Mouse (Mus musculus) testis, adult 2 months (tissue): ENCODE measurements around the gene Ppef2. TPM values are rescaled to one million over a fixed set of nuclear protein-coding genes. Genes with fewer than 3 reads are reported as not detected.

Experiments
- H3K27ac ChIP-seq: fragments of 200-500 bp; 2 replicates; pipeline ENCODE4 v1.5.1; 2012; ENCODE audit warnings: low read depth, low read length; ENCODE audit not compliant: control insufficient read depth, insufficient read depth
- H3K27me3 ChIP-seq: fragments of 200-500 bp; 2 replicates; pipeline ENCODE4 v1.6.1; 2012; ENCODE audit warnings: mild to moderate bottlenecking, low read length, moderate library complexity; ENCODE audit not compliant: control insufficient read depth, insufficient read depth
- H3K36me3 ChIP-seq: fragments of 200-500 bp; 2 replicates; pipeline ENCODE4 v1.6.1; 2012; ENCODE audit warnings: mild to moderate bottlenecking, low read length; ENCODE audit not compliant: control insufficient read depth, insufficient read depth
- H3K4me1 ChIP-seq: fragments of 200-500 bp; 2 replicates; pipeline ENCODE4 v1.6.1; 2012; ENCODE audit warnings: low read length; ENCODE audit not compliant: control insufficient read depth, insufficient read depth
- H3K4me3 ChIP-seq: fragments of 200-500 bp; 2 replicates; pipeline ENCODE4 v1.5.1; 2012; ENCODE audit warnings: low read depth, mild to moderate bottlenecking, low read length, moderate library complexity, mixed read lengths; ENCODE audit not compliant: control insufficient read depth
- CTCF ChIP-seq: fragments of 200-500 bp; IDR thresholded peaks from 2 replicates; pipeline ENCODE4 v1.5.1; 2012; ENCODE audit warnings: low read depth, mild to moderate bottlenecking, inconsistent platforms, low read length, moderate library complexity; ENCODE audit not compliant: control insufficient read depth, insufficient read depth, insufficient replicate concordance
- POLR2A ChIP-seq: fragments of 200-500 bp; IDR thresholded peaks from 2 replicates; pipeline ENCODE4 v1.6.1; 2012; ENCODE audit warnings: low read depth, mild to moderate bottlenecking, inconsistent platforms, low read length, moderate library complexity; ENCODE audit not compliant: control insufficient read depth
- polyA plus RNA-seq: library from polyadenylated mRNA; depleted of rRNA; stranded (reverse); fragments of >200 nt; gene quantifications from 2 replicates; pipeline ENCODE4 v1.2.3, GENCODE M21; 2012

The Ppef2 gene
- polyA plus RNA-seq, 1 experiment, result 0.86 TPM

DNA sequence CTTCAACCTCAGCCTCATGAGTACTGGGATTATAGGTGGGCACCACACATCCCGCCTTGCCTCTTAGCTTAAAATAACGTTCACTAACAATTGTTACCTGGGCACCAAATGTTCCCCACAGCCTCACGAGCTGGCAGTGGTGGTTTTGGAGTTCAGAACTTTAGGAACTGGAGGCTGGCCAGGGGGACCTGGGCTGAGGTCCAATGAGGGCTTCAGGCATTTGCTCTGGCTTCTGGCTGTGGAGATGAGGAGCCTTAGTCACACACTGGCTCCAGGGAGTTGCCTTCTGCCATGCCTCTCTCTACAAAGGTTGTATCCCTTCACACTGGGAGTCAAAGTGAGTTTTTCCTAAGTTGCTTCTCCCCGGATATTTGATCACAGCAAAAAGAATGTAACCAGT, 26.5 kb upstream of the Ppef2 start:
- Histone ChIP-seq H3K4me1 (peaks cover 4% of the 10 kb centered on the region), H3K27ac (no peak overlapping the region), H3K4me3 (no peak overlapping the region), H3K27me3 (no peaks in the 10 kb centered on the region), H3K36me3 (peaks cover 1% of the 10 kb centered on the region)
- TF ChIP-seq CTCF, result no peak
- no peak for TF ChIP-seq POLR2A

DNA sequence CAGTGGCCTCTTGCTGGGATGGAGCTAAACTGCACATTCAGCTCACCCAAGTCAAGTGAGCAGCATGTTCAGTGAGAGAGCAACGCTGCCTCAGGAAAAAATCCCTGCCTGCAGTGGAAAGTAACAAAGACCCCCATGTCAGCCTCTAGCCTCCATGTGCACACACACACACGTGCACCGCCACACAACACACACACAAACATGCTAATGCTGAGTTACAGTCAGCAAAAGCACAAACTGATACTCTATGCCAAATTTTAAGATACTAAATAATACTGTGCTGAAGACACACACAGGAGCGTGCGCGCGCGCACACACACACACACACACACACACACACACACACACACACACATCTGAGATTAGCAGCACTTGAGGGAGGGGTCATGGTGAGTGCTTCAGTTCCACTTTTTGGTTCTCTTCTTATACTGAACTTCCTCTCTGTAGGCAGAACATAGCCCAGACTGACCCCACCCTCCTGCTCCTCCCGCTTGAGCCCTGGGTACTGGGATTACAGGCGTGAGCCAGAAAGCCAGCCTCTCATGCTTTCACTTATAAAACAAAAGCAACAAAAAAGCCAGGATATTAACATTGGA, 23.0 kb upstream of the Ppef2 start:
- no peak overlapping the region for H3K4me3 ChIP-seq
- H3K27me3 ChIP-seq, result no peaks in the 10 kb centered on the region
- TF ChIP-seq CTCF (no peak), POLR2A (no peak)
- no peaks in the 10 kb centered on the region for H3K36me3 ChIP-seq
- peaks cover 10% of the 10 kb centered on the region for H3K4me1 ChIP-seq
- H3K27ac ChIP-seq, result no peak overlapping the region

DNA sequence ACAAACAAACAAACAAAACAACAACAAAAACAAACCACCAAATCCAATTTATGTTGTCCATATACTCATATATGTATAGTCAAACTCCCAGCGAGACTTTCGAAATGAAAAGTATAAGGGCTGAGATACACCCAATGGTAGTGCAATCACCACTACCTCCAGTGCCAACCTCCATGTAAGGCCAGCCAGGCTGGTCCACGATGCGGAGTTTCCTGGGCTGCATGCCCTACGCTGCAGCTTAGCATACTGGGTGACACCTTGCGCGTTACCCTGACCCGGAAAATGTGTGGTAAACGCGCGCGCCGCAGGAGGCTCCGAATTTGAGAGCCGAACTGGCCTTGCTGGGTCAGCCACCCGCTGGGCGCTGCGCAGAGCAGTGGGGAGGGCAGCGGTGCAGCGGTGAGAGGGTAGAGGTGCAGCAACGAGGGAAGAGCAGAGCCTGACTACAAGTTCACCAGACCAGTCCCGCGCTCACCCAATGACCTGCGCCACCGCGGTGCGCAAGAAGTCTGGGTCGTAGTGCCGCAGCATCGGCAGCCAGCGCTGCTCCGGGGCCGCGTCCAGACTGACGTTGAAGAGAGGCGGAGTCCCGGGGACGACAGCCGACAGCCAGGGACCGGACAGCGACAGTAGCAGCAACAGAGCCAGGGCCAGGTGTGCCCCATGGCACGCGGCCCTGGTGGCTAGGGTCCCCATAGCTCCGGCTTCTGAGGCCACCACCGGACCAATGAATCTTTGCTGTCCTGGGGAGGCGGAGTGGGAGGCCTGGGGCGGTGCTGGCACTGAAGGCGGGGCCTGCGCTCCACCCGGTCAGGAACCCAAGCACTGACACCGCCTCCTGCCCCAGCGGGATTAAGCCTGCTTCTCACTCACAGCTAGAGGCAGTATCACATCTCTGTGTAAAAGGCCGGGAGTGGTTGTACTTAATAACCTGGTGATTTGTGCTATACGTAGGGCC, 21.6 kb upstream of the Ppef2 start, which contains the start of gene Naaa:
TSS of gene Naaa (minus strand) at position 734 of the 958 bp plus-strand sequence.
- Histone ChIP-seq H3K4me3 (peak within 1 kb of the TSS; percentile 79), H3K27ac (no peak within 1 kb of the TSS), H3K4me1 (peaks cover 10% of the 10 kb centered on the region), H3K27me3 (no peaks in the 10 kb centered on the region), H3K36me3 (no peaks in the 10 kb centered on the region)
- TF ChIP-seq CTCF, result peak; percentile 2; the same call in 1 of the 2 replicates
- TF ChIP-seq POLR2A, result no peak

DNA sequence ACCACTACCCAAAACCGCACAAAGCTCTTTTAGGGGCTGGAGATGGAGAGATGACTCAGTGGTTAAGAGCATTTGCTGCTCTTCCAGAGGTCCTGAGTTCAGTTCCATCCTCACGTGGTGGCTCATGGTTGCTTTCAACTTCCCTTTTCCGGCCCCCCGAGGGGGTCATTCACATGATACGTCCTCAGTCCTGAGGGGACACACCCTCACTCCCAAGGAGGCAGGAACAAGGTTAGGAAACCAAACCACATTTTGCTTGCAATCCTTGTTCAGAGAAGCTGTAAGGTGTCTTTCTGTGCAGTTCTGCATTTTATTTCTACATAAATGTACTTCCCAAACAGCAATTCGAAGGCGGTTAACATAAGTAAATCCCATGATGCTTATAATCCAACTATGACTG, 14.4 kb upstream of the Ppef2 start:
- Histone ChIP-seq H3K36me3 (no peaks in the 10 kb centered on the region), H3K4me1 (no peaks in the 10 kb centered on the region), H3K27ac (no peak overlapping the region), H3K27me3 (no peaks in the 10 kb centered on the region), H3K4me3 (no peak overlapping the region)
- TF ChIP-seq CTCF (no peak), POLR2A (no peak)

DNA sequence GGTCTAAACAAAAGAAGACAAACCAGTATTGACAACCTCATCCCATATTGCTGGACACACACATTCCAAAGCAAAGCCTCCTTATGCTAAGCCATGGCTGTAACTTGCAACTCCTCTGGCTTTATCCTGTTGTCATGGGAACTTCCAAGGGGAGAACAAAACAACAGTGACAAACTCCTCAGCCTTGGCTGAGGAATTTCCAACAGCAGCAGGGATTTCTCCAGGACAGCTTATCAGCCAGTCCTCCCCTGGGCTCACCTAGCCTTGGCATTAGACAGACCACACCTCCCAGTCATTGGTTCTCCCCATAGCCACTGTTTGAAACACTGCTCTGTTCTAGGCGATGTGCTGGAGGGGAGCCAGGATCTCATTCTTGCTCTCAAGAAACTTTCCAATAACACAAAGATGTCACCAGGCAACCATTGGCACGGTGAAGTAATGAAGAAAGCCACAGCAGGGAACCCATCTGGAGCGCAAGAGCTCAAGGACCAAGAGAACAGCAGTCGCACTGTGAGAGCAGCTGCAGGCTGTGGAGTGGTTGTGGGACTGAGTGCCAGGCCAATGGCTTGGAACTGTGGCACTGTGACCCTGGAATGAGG, 7.8 kb upstream of the Ppef2 start:
- Histone ChIP-seq H3K27ac (no peak overlapping the region), H3K4me3 (no peak overlapping the region), H3K36me3 (no peaks in the 10 kb centered on the region), H3K27me3 (no peaks in the 10 kb centered on the region), H3K4me1 (no peaks in the 10 kb centered on the region)
- no peak for TF ChIP-seq POLR2A
- TF ChIP-seq CTCF, result no peak

DNA sequence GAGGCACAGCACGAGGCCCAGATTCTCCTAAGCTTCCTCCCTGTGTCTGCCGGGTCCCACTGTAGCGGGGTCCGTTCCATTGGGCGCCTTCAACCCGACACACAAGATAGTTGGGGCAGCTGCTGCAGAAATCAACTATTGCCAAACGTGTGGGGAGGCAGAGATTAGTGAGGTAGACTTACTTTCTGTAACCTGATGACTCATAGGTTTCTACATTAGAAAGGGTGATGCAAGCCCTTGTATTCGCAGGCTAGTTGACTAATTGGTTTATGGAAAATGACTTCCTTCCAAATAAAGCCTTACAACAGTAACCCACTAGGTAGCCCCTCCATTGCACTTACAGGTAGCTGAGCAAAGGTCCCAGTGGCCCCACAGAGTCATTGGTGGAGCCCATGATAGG, 6.6 kb upstream of the Ppef2 start:
- H3K27me3 ChIP-seq, result no peaks in the 10 kb centered on the region
- H3K4me3 ChIP-seq, result no peak overlapping the region
- H3K36me3 ChIP-seq, result no peaks in the 10 kb centered on the region
- H3K4me1 ChIP-seq, result no peaks in the 10 kb centered on the region
- no peak for TF ChIP-seq CTCF
- no peak for TF ChIP-seq POLR2A
- no peak overlapping the region for H3K27ac ChIP-seq

DNA sequence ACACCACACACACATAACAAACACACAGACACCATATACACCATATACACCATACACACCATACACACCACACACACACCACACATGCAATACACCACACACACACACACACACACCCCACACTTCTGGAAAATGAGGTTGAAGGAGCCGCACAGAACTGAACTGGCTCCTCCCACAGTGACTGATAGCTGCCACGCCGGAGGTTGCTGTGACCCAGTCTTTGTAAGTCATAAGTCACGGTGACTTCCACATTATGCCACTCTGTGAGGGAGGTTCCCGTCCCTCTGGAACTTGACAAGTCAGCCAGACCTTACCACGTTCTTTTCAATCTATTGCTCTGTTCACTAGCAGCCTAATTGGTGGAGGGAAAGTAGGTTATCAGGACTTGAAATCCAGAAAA, 1.6 kb downstream of the Ppef2 start:
- H3K27me3 ChIP-seq, result no peaks in the 10 kb centered on the region

More for the DNA sequence above, 1.6 kb downstream of the Ppef2 start:
- Histone ChIP-seq H3K36me3 (no peaks in the 10 kb centered on the region), H3K4me1 (peaks cover 10% of the 10 kb centered on the region), H3K4me3 (no peak overlapping the region), H3K27ac (no peak overlapping the region)
- TF ChIP-seq CTCF, result no peak
- TF ChIP-seq POLR2A, result no peak
